Mouse (Mus musculus): ENCODE data around the gene Chmp5.
A peak's percentile ranks its signal among the peaks of the same experiment; 100 is the strongest.

Chmp5 gene

DNA sequence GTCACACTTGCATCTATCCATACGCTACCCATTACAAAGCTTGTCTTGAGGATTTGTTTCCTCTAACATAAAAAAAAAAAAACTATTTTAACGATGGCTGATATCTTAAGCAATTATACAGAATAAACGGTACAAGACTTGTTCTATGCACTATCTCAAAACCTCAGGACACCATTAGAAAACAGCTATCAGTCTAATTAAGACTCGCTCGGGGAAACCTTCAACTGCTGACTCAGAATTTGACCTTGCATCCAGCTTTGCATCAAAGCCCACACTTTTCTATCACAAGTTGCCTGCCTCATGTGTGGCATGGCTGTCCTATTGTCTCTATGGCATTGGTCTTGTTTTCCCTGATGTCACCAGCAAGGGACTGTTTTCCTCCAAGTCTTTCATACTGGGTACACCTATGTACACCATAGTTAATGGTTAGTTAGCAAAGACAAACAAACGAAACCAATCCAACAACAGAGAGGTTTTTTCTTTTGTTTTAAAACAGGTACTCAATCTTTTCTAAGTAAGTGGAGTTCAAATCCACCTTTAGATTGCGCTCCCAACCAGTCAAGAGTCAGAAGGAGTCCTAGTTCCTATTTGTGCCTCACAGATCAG, 1.6 kb upstream of the Chmp5 start:
- no peak for DNase-seq (ENCODE audit: low spot score in 2 of 2)

GRCm38 (mm10) chr4:40947565-40948159, 545 bp upstream of the Chmp5 start:
- no peak for DNase-seq (ENCODE audit: low spot score in 2 of 2)

DNA sequence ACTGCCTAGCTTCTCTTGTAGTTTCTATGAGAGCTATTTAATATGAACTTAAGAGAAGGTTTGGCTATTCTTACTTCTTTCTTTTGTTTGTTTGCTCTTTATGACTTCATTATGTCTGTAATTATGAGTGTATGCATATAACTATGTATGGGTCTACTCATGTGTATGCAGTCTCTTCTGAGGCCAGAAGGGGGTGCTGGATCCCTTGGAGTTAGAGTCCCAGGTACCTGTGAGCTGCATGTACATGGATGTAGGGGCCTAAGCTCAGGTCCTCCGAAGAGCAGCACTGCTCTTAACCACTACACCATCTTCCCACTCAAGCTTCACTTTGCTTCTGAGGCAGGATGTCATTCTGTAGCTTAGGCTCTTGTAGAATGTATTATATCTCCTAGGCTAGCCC, 5.3 kb downstream of the Chmp5 start:
- DNase-seq (ENCODE audit: low spot score in 2 of 2): no peak

- no peak for DNase-seq (ENCODE audit: low spot score in 2 of 2)
Measured at GRCm38 (mm10) chr4:40955942-40956341, 7.7 kb downstream of the Chmp5 start.

DNA sequence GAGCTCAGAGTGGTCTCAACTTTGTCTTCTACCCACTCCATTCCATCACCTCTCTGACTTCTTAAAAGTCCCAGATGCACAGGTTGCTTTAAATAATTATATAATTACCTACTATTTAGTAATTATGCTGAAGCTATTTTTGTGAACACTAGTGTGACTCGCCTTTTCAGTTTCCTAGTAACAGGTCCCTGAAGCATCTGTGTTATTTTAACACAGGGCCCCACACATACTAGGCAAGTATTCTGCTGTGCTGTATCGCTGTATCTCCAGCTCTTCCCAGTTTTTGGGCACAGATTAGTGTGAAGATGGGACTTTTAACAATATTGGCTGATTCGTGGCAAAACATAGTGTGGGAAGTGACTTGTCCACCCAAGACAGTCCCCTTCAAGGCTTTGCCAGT, 15.3 kb downstream of the Chmp5 start:
- no peak for DNase-seq (ENCODE audit: low spot score in 2 of 2)

GRCm38 (mm10) chr4:40969161-40969560, 21.0 kb downstream of the Chmp5 start:
- no peak for DNase-seq (ENCODE audit: low spot score in 2 of 2)

- DNase-seq (ENCODE audit: low spot score in 2 of 2): no peak
Measured at GRCm38 (mm10) chr4:40969781-40970591, 21.8 kb downstream of the Chmp5 start.

GRCm38 (mm10) chr4:40970592-40970841, 22.3 kb downstream of the Chmp5 start:
- no peak for DNase-seq (ENCODE audit: low spot score in 2 of 2)

DNA sequence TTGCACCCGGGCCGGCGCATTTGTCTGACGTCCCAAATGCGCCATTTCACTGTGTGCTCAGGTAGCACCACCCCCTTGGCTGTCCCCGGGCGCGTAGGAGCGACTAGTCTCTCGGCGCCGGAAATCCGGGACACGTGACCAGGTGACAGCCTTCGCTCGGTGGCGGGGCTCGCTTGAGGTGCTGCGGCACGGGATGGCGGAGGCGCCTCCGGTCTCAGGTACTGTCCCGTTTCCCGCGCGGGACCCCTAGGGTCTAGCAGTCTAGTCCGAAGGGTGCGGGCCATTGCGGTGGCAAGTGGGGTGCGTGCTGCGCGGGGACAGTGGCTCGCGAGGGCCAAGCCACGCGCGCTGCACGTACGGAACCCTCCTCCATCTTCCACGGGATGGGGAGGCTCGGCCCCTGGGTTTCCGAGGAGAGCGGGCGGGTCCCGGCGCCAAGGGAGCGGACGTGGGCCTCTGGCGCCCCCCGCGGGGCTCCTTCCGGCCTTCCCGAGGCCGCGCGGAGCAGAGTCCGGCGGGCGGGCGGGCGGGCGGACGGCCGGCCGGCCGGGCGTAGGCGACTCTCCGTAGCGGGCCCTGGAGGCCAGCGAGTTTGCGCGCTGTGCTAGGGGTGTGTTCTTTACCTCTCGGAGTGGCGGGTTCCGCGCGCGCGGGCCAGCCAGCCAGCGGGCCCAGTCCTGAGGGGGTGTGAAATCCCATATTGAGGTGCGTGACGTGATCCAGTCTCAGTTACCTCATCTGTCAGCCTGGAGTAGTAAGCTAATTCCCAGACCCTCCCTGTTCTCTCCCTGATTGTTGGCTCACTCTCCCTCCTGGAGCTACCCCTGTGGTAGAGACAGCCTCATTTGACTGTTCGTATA, 22.9 kb downstream of the Chmp5 start, which contains the start of gene Nfx1:
Gene Nfx1 (plus strand): TSS at position 65 of the 860 bp plus-strand sequence.
- DNase-seq (ENCODE audit: low spot score in 2 of 2): peak; percentile 94 to 95

GRCm38 (mm10) chr4:40971744-40972143, 23.5 kb downstream of the Chmp5 start:
- no peak for DNase-seq (ENCODE audit: low spot score in 2 of 2)

- no peak for DNase-seq (ENCODE audit: low spot score in 2 of 2)
Measured at GRCm38 (mm10) chr4:40974011-40974410, 25.8 kb downstream of the Chmp5 start.

DNA sequence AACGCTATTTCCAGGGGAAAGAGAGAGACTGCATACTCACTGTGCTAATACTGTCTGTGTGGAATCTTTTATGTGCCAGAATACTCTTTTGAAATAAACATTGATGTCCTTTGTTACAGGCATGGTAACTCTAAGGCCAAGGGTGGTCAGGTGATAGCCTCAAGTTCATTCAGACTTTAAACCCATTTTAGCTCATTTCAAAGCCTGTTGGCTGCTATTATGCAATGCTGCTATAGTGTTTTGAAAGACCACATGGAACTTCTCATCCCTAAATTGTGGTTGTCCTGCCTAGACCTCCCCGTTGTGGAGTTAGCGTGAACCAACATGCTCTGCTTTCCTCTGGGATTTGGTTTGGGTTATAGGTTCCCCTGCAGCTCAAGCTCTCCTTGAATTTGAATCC, 27.5 kb downstream of the Chmp5 start:
- no peak for DNase-seq (ENCODE audit: low spot score in 2 of 2)

DNA sequence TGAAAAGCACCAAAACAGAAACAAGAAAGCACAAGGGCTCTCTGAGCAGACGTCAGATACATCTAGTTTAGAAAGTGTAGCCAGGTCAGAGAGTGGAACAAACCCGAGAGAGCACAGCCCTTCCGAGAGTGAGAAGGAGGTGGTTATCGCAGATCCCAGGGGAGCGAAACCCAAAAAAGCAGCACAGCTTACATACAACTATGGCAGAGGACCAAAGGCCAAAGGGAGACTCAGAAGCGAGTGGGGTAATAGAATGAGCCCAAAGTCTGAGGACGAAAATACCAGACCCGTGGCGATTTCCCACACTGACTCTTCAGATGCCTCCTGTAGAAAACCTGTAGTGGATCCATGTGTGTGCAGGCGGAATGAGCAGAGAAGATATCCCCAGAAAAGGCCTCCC, 28.4 kb downstream of the Chmp5 start:
- no peak for DNase-seq (ENCODE audit: low spot score in 2 of 2)

DNA sequence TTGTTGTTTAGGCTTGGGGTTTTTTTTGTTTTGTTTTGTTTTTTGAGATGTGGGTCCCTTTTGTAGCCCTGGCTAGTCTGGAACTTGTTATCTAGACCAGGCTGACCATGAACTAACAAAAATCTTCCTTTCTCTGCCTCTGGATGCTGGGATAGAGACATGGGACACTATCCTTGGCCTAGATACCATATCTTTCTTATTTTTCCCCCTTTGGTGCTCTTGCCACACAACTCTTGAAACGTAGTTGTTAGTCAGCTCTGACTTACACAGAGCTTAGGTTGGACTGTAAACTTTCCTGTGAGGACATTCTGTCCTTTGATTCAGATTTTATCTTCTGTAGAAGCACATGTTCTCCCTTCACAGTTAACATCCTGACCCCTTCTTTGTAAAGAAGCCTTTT, 31.2 kb downstream of the Chmp5 start:
- DNase-seq (ENCODE audit: low spot score in 2 of 2): no peak

- no peak for DNase-seq (ENCODE audit: low spot score in 2 of 2)
Measured at GRCm38 (mm10) chr4:40982486-40982885, 34.3 kb downstream of the Chmp5 start.

DNA sequence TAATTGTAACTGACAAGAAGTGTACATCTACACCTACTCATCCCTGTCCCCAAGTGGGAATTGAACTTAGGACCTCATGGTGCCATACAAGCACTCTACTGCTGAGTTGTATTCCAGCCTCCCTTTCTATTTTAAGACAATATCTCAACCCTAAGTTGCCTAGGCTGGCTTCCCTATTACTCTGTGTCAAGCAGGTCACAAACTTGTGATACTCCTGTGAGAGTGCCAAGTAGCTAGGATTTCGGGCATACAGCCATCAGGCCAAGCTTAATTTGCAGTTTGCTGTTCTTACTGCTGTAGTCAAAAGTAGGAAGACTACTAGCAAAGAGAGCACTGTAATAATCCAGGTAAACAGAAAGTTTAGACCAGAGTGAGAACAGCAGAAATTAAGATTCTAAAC, 35.5 kb downstream of the Chmp5 start:
- DNase-seq (ENCODE audit: low spot score in 2 of 2): peak; percentile 35 to 72

- DNase-seq (ENCODE audit: low spot score in 2 of 2): no peak
Measured at GRCm38 (mm10) chr4:40989633-40990032, 41.4 kb downstream of the Chmp5 start.

- DNase-seq (ENCODE audit: low spot score in 2 of 2): no peak
Measured at GRCm38 (mm10) chr4:40996302-40996701, 48.1 kb downstream of the Chmp5 start.

- DNase-seq (ENCODE audit: low spot score in 2 of 2): no peak
Measured at GRCm38 (mm10) chr4:40997916-40998315, 49.7 kb downstream of the Chmp5 start.

- DNase-seq (ENCODE audit: low spot score in 2 of 2): no peak
Measured at GRCm38 (mm10) chr4:41000271-41000670, 52.1 kb downstream of the Chmp5 start.

DNA sequence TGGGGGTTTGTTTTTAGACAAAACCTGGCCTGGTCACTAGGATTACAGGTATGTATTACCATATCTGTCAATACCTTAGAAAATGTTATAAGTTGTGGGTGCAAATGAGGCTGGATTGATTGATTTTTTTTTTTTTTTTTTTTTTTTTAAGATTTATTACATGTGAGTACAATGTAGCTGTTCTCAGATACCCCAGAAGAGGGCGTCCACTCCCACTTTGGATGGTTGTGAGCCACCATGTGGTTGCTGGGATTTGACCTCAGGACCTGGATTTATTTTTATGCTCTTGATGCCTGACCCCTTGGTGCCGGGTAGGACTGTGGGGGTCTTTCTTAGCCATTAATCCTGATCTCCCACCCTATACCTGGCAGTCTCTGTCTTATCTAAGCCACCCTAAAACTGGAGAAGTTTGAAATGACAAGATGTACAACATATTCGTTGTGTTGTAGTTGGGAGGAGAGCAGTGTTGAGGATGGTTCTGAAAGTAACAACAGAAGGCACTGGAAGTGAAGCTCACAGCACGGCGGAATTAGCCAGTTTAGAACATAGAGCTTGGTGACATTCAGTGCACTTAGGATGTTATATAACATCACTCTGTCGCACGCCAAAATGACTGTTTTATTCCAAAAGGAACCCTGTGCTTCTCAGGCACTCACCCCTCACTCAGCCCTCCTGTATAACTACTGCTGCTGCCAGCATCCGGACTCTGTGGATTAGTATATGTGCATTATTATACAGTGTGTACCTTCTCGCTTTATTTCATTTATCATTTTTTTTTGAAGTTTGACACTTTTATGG, 52.8 kb downstream of the Chmp5 start:
- DNase-seq (ENCODE audit: low spot score in 2 of 2): no peak

DNA sequence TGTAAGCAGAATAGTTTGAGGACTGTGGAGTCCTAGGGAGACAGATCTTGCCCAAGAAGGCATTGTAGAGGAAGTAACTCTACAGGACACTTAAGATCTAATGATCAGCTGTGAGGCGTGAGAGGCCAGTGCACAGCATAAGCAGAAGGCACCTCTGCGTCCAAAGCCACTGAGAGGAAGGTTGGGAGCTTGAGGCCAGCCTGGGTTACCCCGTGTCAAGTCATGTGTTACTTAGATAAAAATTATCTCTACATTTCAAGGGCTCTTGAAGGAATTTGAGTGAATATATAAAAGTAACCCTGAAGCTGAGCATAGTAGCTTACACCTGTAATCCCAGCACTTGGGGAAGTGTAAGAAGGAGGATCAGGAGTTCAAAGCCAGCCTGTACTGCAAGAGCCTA, 65.1 kb downstream of the Chmp5 start:
- no peak for DNase-seq (ENCODE audit: low spot score in 2 of 2)

All from heart, adult 9 months (tissue).